Mouse (Mus musculus): ENCODE results near the gene Sctr. TPM values are rescaled to one million over a fixed set of nuclear protein-coding genes. Genes with fewer than 3 reads are reported as not detected.

Sctr gene
- 0.09 TPM in 2 replicates for polyA plus RNA-seq (2015; fragmentation: Nextera tagmentation; extraction: Ambion mirVana)

DNA sequence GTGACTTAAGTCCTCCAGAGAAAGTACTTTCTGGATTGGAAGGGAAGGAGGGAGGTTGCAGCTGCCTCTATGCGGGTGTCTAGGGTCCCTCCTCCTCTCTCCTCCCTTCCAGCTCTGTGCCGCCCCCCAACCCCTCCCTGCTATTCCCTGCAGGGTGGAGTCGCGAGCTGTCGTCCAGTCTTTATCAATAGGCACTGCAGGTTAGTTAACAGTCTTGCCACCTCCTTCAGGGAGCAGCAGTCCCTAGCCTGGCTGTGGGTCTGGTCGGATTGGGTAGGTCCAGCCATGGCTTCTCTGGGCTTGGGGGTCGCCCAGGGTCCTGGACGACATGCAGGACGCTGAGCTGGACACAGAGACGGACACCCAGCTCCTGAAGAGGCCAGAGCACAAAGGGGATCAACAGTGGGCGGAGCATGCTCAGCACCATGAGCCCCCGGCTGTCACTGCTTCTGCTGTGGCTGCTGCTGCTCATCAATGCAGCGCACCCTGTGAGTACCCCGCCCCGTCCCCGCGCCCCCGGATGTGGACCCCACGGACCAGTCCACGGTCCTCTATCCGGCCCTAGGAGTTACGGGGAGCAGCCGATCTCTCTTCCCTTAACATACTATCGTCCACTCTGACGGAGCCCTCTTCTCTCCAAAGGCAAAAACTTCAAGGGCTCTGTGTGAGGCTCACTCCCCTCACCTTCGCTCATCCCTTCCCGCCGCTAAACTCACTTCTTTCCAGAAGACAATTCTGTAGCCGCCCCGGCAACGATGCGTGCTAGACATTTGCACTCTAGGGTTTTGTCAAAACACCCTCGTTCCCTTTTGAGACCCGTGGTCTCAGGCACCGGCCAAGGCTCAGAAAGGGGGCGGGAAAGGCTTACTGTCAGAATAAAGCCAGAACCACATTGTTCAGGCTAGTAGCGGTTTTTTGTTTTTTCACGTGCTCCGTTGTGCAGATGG lies at the start of gene Sctr:
Gene Sctr, plus strand, starts transcription at position 51 of the 947 bp plus-strand sequence.
- Histone ChIP-seq H3K27ac (replicated peaks) (no peak within 1 kb of the TSS), H3K36me3 (no peaks in the 10 kb centered on the region), H3K4me2 (peak within 1 kb of the TSS; percentile 81), H3K4me3 (peak within 1 kb of the TSS; percentile 54), H3K27me3 (replicated peaks) (peaks cover 47% of the 10 kb centered on the region), H3K4me1 (peaks cover 31% of the 10 kb centered on the region), H3K9ac (peak within 1 kb of the TSS; percentile 51), H3K9me3 (no peaks in the 10 kb centered on the region)
- 2% methylated on average over 38 of the region's 39 CpGs for WGBS
- ATAC-seq (ENCODE audit: extremely low read depth, insufficient number of reproducible peaks, low FRiP score, low TSS enrichment): peak; percentile 14; the same call in 1 of the 2 replicates

- no peaks in the 10 kb centered on the region for H3K27me3 ChIP-seq (replicated peaks)
- no peak overlapping the region for H3K27ac ChIP-seq (replicated peaks)
- H3K36me3 ChIP-seq: no peaks in the 10 kb centered on the region
- H3K9me3 ChIP-seq: no peaks in the 10 kb centered on the region
- no peak overlapping the region for H3K4me3 ChIP-seq
- no peak overlapping the region for H3K4me2 ChIP-seq
- no peak overlapping the region for H3K9ac ChIP-seq
- H3K4me1 ChIP-seq: no peaks in the 10 kb centered on the region
- no peak for ATAC-seq (ENCODE audit: extremely low read depth, insufficient number of reproducible peaks, low FRiP score, low TSS enrichment)
- WGBS: 52% methylated on average over 9 of the region's 9 CpGs
Observed at GRCm38 (mm10) chr1:119957716-119958222, 48.9 kb upstream of the Sctr start.

DNA sequence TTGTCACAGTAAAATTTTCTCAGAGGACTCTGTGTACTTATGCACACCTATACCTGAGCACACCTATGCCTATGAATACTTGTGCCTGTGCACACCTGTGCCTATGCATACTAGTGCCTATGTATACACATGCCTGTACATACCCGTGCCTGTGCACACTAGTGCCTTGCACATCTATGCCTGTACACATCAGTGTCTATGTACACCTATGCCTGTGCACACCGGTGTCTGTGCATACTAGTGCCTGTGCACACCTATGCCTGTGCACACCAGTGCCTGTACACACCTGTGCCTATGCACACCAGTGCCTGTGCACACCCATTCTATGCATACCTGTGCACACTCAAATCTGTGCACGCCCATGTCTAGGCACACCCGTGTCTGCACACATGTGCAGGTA lies 47.2 kb upstream of the Sctr start:
- H3K9me3 ChIP-seq: no peaks in the 10 kb centered on the region
- H3K4me3 ChIP-seq: no peak overlapping the region
- WGBS: 88% methylated on average over 4 of the region's 4 CpGs
- H3K27ac ChIP-seq (replicated peaks): no peak overlapping the region
- H3K27me3 ChIP-seq (replicated peaks): no peaks in the 10 kb centered on the region
- no peak overlapping the region for H3K4me2 ChIP-seq
- ATAC-seq (ENCODE audit: extremely low read depth, insufficient number of reproducible peaks, low FRiP score, low TSS enrichment): no peak
- H3K9ac ChIP-seq: no peak overlapping the region
- no peaks in the 10 kb centered on the region for H3K36me3 ChIP-seq
- H3K4me1 ChIP-seq: no peaks in the 10 kb centered on the region

GRCm38 (mm10) chr1:119959920-119960319 lies 46.8 kb upstream of the Sctr start:
- H3K9ac ChIP-seq: no peak overlapping the region
- no peaks in the 10 kb centered on the region for H3K36me3 ChIP-seq
- no peaks in the 10 kb centered on the region for H3K27me3 ChIP-seq (replicated peaks)
- no peaks in the 10 kb centered on the region for H3K9me3 ChIP-seq
- H3K4me3 ChIP-seq: no peak overlapping the region
- H3K27ac ChIP-seq (replicated peaks): no peak overlapping the region
- no peak for ATAC-seq (ENCODE audit: extremely low read depth, insufficient number of reproducible peaks, low FRiP score, low TSS enrichment)
- no peaks in the 10 kb centered on the region for H3K4me1 ChIP-seq
- no peak overlapping the region for H3K4me2 ChIP-seq
- WGBS: 48% methylated on average over 7 of the region's 7 CpGs

- Histone ChIP-seq H3K4me2 (no peak overlapping the region), H3K9ac (no peak overlapping the region), H3K4me1 (no peaks in the 10 kb centered on the region), H3K36me3 (no peaks in the 10 kb centered on the region), H3K27me3 (replicated peaks) (no peaks in the 10 kb centered on the region), H3K9me3 (no peaks in the 10 kb centered on the region), H3K27ac (replicated peaks) (no peak overlapping the region), H3K4me3 (no peak overlapping the region)
- no peak for ATAC-seq (ENCODE audit: extremely low read depth, insufficient number of reproducible peaks, low FRiP score, low TSS enrichment)
- 22% methylated on average over 12 of the region's 12 CpGs for WGBS
Observed at GRCm38 (mm10) chr1:119965804-119966514, 40.7 kb upstream of the Sctr start.

DNA sequence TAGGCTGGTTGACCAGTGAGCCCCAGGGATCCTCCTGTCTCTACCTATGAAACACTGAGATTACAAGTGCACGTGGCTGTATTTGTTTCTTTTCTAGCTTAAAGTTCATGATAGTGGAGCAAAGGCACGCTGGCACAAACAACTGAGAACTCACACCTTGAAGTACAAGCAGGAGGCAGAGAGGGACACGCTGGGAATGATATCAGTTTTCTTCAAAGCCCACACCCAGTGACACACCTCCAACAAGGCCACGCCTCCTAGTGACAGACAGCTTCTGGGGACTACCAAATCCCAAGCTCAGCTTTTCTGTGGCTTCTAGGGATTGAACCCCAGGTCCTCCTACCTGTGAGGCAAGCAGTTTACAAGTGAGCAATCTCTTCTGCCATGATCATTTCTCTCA lies 33.6 kb upstream of the Sctr start:
- Histone ChIP-seq H3K36me3 (no peaks in the 10 kb centered on the region), H3K27ac (replicated peaks) (no peak overlapping the region), H3K4me2 (no peak overlapping the region), H3K9me3 (no peaks in the 10 kb centered on the region), H3K4me1 (no peaks in the 10 kb centered on the region), H3K27me3 (replicated peaks) (no peaks in the 10 kb centered on the region), H3K4me3 (no peak overlapping the region), H3K9ac (no peak overlapping the region)
- no peak for ATAC-seq (ENCODE audit: extremely low read depth, insufficient number of reproducible peaks, low FRiP score, low TSS enrichment)
- 20% methylated on average over 4 of the region's 4 CpGs for WGBS

DNA sequence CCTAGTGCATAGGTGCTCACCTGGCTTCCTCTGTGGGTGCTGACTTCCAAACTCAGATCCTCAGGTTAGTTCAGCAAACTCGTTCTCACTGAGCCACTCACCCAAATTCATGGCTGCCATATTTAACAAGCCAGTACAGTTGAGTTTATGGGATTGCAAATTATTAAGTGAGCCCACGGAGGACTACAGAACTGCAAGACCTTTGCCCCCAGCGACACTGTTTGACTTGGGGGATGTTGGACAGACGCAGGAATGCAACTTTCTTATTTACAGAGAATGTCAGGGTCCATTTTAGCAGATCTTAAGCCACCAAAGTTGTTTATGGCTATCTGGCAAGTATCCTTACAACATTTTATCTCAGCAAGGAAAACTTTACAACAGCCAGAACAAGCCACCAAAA lies 31.6 kb upstream of the Sctr start:
- WGBS: 67% methylated on average over 4 of the region's 4 CpGs
- Histone ChIP-seq H3K4me1 (no peaks in the 10 kb centered on the region), H3K4me3 (no peak overlapping the region), H3K27ac (replicated peaks) (no peak overlapping the region), H3K27me3 (replicated peaks) (no peaks in the 10 kb centered on the region), H3K9ac (no peak overlapping the region), H3K9me3 (peaks cover 3% of the 10 kb centered on the region; the same call in 1 of the 2 replicates), H3K4me2 (no peak overlapping the region), H3K36me3 (no peaks in the 10 kb centered on the region)
- ATAC-seq (ENCODE audit: extremely low read depth, insufficient number of reproducible peaks, low FRiP score, low TSS enrichment): no peak

- H3K4me2 ChIP-seq: no peak overlapping the region
- 86% methylated on average over 5 of the region's 5 CpGs for WGBS
- H3K36me3 ChIP-seq: no peaks in the 10 kb centered on the region
- no peaks in the 10 kb centered on the region for H3K27me3 ChIP-seq (replicated peaks)
- H3K9me3 ChIP-seq: no peaks in the 10 kb centered on the region
- H3K4me1 ChIP-seq: no peaks in the 10 kb centered on the region
- H3K27ac ChIP-seq (replicated peaks): no peak overlapping the region
- H3K9ac ChIP-seq: no peak overlapping the region
- no peak overlapping the region for H3K4me3 ChIP-seq
- ATAC-seq (ENCODE audit: extremely low read depth, insufficient number of reproducible peaks, low FRiP score, low TSS enrichment): no peak
Observed at GRCm38 (mm10) chr1:119986555-119986954, 20.1 kb upstream of the Sctr start.

GRCm38 (mm10) chr1:119996798-119997581 lies 9.7 kb upstream of the Sctr start, which contains the start of gene Cfap221:
Gene Cfap221 (minus strand): TSS chr1:119997234.
- ATAC-seq (ENCODE audit: extremely low read depth, insufficient number of reproducible peaks, low FRiP score, low TSS enrichment): peak; percentile 72; the same call in 1 of the 2 replicates
- H3K27ac ChIP-seq (replicated peaks): no peak within 1 kb of the TSS

DNA sequence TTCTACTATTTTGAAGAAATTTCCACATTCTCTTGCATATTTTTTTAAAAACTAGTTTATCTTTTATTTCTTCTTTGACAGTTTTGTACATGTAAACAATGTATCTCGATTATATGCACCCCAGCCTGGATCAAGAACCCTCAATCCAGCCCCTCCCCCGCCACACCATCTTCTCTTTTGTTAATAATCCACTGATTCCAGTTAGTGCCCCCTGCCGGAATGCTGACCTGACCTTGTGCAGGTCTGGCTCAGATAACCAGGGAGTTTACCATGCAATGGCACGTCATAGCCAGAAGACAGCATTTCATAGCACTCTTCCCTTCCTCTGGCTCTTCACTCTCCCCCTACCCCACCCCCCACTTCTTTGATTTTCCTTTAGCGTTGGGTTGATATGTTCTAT lies 9.1 kb upstream of the Sctr start:
- WGBS: 23% methylated on average over 5 of the region's 5 CpGs
- Histone ChIP-seq H3K4me3 (peak overlapping the region; percentile 61), H3K36me3 (no peaks in the 10 kb centered on the region), H3K4me2 (peak overlapping the region; percentile 79), H3K4me1 (peaks cover 5% of the 10 kb centered on the region), H3K27ac (replicated peaks) (no peak overlapping the region), H3K9me3 (no peaks in the 10 kb centered on the region), H3K27me3 (replicated peaks) (0 out of 2 replicates have a peak, but pooled peaks cover 1% of the 10 kb centered on the region), H3K9ac (peak overlapping the region; percentile 72; the same call in 1 of the 2 replicates)
- no peak; the same call in 1 of the 2 replicates for ATAC-seq (ENCODE audit: extremely low read depth, insufficient number of reproducible peaks, low FRiP score, low TSS enrichment)

More at GRCm38 (mm10) chr1:119996798-119997581, 9.7 kb upstream of the Sctr start, which contains the start of gene Cfap221:
- H3K4me2 ChIP-seq: peak within 1 kb of the TSS; percentile 79
- no peaks in the 10 kb centered on the region for H3K9me3 ChIP-seq
- peak within 1 kb of the TSS; percentile 61 for H3K4me3 ChIP-seq
- 5% methylated on average over 30 of the region's 30 CpGs for WGBS
- peak within 1 kb of the TSS; percentile 72 for H3K9ac ChIP-seq
- H3K4me1 ChIP-seq: peaks cover 5% of the 10 kb centered on the region
- H3K27me3 ChIP-seq (replicated peaks): no peaks in the 10 kb centered on the region
- H3K36me3 ChIP-seq: no peaks in the 10 kb centered on the region
